Mouse (Mus musculus) forebrain, embryonic 10.5 days (tissue): Measurements from ENCODE around the gene Ptrhd1. TPM values are rescaled to one million over a fixed set of nuclear protein-coding genes. Genes with fewer than 3 reads are reported as not detected.

ENCODE experiments used
- DNase-seq: peaks from one replicate; pipeline ENCODE4 v3.0.0-alpha.2; 2017; ENCODE audit warnings: low spot score; ENCODE audit errors: extremely low spot score
- H3K27ac ChIP-seq: fragments of 300-500 bp; sonication (generic); 2 replicates; pipeline ENCODE4 v1.5.1; 2016; ENCODE audit warnings: mild to moderate bottlenecking
- H3K27me3 ChIP-seq: fragments of 300-500 bp; sonication (generic); 2 replicates; pipeline ENCODE4 v1.6.1; 2016; ENCODE audit warnings: mild to moderate bottlenecking; ENCODE audit not compliant: poor library complexity, severe bottlenecking
- H3K36me3 ChIP-seq: fragments of 300-500 bp; sonication (generic); replicated peaks from 2 replicates; pipeline ENCODE4 v1.6.1; 2016; ENCODE audit warnings: mild to moderate bottlenecking, moderate library complexity
- H3K4me1 ChIP-seq: fragments of 300-500 bp; sonication (generic); 2 replicates; pipeline ENCODE4 v1.6.1; 2016
- H3K4me3 ChIP-seq: fragments of 300-500 bp; sonication (generic); 2 replicates; pipeline ENCODE4 v1.5.1; 2016; ENCODE audit warnings: mild to moderate bottlenecking, moderate library complexity
- H3K9me3 ChIP-seq: fragments of 300-500 bp; sonication (generic); 2 replicates; pipeline ENCODE4 v1.6.1; 2016; ENCODE audit warnings: mild to moderate bottlenecking, moderate library complexity
- WGBS: fragments of 180-500 bp; shearing (Covaris S2); methylation state at CpG from one replicate; pipeline ENCODE4 v1.1.7; 2016; 5-methylcytosine and 5-hydroxymethylcytosine counted together
- polyA plus RNA-seq: library from polyadenylated mRNA; unstranded; fragments of >200 nt; fragmentation: Nextera tagmentation; extraction: Ambion mirVana; gene quantifications from 2 replicates; pipeline ENCODE4 v1.2.1, GENCODE M21; 2016

Gene Ptrhd1
- 6.5 and 6.6 TPM in 2 replicates for polyA plus RNA-seq

DNA sequence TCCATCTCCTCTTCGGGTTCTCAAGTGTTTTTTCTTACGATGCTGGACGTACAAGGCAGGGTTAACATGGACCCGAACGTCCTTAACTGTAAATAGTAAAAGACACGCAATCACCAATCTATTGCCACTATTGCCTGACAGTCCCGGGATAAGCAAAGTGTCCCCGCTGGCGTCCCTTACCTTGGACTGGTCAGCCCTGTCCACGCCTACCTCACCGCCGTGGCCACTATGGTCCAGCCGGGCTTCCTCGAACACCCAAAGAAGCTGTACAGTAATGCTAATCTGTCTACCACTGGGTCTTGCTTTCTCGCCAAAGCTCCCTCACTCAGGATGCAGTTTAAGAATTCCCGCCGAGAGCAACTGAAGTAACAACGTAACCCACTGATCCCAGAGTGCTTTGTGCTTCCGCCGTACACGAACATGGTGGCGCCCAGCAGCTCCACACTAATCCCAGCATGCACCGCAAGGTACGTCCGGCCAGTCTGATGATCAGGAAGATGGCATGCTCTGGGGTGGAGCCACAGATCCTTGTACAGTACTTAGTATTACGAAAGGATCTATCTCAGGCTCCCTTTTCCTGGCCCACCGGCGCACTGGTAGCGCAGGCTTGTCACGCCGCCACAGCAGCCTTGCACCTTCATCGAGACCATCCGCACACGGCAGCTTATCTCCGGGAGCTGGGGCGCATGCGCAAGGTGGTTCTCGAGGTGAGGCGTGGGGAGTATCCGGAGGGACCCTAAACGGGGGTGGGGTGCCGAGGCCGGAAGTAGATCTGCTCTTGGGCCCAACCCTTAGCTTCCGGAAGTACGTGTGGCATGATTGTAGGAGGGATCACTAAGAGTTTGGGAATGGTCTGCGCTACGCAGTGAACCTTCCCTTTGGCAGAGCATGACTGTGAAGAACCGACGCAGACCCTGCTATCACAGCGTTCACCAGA, at the start of gene Ptrhd1, which contains the start of gene Cenpo:
TSS of gene Ptrhd1 (plus strand) at position 456 of the 937 bp plus-strand sequence.
TSS of gene Cenpo (minus strand) at position 723 of the 937 bp plus-strand sequence.
- peak within 1 kb of the TSS; percentile 97 for H3K27ac ChIP-seq
- H3K36me3 ChIP-seq, result peaks cover 41% of the 10 kb centered on the region
- DNase-seq, result peak; percentile 97
- peak within 1 kb of the TSS; percentile 77 for H3K4me3 ChIP-seq
- H3K4me1 ChIP-seq, result peaks cover 19% of the 10 kb centered on the region
- H3K9me3 ChIP-seq, result no peaks in the 10 kb centered on the region
- no peaks in the 10 kb centered on the region for H3K27me3 ChIP-seq
- under 1% methylated on average over 50 of the region's 50 CpGs for WGBS

DNA sequence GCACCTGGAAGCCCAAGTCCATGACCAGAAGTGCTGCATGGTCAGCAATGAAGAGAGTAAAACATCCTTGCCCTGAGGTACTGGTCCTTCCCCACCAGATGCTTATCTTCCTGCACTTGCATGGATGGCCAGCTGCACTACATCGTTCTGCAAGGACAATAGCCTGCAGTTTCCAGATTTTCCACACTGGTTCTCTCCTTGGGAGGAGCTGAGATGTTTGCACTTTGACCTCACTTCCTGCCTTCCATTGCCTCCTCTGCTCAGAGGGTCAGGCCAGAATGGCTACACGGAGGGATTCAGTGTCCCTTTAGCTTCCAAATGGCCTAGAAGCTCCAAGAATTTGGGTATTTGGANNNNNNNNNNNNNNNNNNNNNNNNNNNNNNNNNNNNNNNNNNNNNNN, 49.2 kb upstream of the Ptrhd1 start:
- Histone ChIP-seq H3K36me3 (no peaks in the 10 kb centered on the region), H3K9me3 (no peaks in the 10 kb centered on the region), H3K4me3 (no peak overlapping the region), H3K27ac (no peak overlapping the region), H3K27me3 (no peaks in the 10 kb centered on the region), H3K4me1 (peaks cover 24% of the 10 kb centered on the region)
- no peak for DNase-seq
- WGBS, result 68% methylated on average over 2 of the region's 2 CpGs

DNA sequence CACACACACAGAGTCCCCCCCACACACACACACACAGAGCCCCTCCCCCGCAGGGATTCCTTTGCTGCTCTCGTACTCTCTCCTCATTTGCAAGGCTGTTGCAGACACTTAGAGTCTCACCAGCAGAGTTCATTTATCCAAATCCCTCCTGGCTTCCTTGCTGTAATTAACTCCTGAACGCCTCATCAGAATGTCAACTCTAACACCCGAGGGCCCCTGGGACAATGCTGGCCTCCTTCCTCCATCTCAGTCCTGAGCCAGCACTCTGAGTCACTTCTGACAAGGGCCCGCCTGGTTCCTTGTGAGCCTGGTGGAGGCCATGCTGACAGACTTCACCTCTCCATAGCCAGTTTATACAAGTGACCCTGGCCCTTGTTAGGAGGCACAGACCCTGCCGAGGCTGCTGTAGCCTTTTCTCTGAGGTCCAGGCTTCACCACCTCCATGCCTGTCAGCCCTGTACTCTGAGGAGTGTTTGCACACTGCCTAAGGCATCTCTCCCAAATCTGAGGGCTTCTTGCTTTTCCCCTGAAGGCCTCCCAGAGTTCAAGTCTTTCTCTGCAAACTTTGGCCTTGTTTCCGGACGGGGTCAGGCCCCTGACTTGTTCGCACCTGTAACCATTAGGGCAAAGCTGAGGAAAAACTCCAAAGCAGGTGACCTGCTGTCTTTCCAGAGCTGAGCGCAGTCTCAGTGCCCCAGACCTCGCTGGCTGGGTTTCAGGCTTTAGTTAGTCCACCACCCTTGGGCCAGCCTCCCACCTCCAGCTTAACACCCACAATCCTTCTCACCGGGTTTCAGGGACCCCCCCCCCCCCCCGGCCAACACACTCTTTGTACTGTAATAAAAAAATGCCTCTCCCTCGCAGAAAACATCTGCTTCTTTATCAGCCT, 45.4 kb upstream of the Ptrhd1 start:
- Histone ChIP-seq H3K27ac (peak overlapping the region; percentile 81), H3K36me3 (no peaks in the 10 kb centered on the region), H3K4me1 (peaks cover 41% of the 10 kb centered on the region), H3K4me3 (no peak overlapping the region), H3K27me3 (no peaks in the 10 kb centered on the region), H3K9me3 (no peaks in the 10 kb centered on the region)
- peak; percentile 58 for DNase-seq
- 31% methylated on average over 14 of the region's 14 CpGs for WGBS

DNA sequence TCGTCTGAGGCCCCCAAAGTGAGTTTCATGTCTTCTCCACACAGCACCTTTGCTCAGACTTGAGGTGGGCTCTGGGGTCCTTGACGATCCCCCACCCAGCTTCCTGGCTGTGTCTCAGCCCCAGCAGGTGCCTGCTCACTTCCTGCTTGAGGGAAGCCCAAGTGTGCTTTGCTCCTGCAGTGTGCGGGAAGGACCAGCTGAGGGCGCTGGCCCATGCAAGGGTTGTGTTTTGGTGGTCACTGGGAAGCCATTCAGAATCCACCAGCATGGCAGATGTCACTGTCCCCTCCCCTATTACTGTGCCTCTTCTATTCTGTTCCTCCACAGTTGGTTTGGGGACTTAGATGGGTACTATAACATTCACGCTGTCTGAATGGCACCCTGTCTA, 44.8 kb upstream of the Ptrhd1 start:
- Histone ChIP-seq H3K27ac (peak overlapping the region; percentile 81), H3K27me3 (no peaks in the 10 kb centered on the region), H3K9me3 (no peaks in the 10 kb centered on the region), H3K36me3 (no peaks in the 10 kb centered on the region), H3K4me1 (peaks cover 41% of the 10 kb centered on the region), H3K4me3 (no peak overlapping the region)
- DNase-seq, result peak; percentile 39
- 38% methylated on average over 5 of the region's 5 CpGs for WGBS

DNA sequence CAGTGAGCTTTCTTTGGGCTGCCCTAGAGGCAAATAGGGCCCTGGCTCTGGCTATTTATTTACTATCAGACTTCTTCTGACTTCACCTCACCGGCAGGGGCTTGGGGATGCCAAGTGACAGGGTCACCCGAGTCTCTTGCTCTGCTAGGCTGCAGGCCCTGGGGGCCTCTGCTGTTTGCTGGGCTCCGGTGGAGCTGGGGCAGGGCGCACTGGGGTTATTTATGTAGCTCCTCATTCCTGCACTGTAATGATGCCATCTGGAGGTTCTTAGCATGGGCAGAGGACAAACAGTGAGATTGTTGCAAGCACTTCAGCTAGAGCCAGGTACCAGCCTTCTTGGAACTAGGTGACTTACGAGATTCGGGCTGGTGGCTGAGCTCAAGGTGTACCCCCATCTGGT, 41.3 kb upstream of the Ptrhd1 start:
- Histone ChIP-seq H3K9me3 (no peaks in the 10 kb centered on the region), H3K4me1 (peaks cover 41% of the 10 kb centered on the region), H3K27me3 (no peaks in the 10 kb centered on the region), H3K4me3 (no peak overlapping the region), H3K36me3 (peaks cover 5% of the 10 kb centered on the region; the same call in 1 of the 2 replicates), H3K27ac (peak overlapping the region; percentile 72)
- WGBS, result 82% methylated on average over 6 of the region's 6 CpGs
- no peak for DNase-seq

DNA sequence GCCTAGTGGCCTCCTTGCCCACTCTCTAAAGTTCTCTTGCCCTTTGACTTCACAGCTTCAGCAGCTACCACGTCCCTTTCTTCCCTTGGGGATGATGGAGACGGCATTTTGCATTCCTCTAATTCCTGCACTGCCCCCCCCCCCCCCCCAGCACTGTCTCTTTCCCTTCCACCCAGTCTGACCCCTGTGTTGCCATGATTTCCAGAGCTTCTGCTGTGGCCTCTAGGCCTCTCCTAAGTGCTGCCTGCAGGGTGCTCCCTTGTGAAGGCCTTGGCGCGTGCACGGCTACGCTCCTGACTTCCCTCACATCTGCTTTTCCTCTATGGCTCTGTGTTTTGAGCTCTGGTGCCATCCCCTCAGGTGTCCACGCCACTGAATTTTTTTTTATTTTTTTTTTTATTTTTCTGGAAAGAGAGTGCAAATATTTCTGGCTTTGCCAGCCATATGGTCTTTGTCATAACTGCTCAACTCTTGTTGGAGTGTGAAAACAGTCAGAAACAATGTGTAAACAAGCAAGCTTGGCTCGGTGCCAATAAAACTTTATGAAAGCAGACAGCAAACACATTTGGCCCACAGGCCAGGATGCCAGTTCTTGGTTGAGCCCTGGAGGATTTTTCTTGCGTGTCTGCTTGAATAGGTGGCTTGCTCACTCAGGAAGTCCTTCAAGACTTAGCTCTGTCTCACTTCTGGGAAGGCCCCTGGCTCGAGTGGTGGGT, 40.6 kb upstream of the Ptrhd1 start:
- no peak overlapping the region for H3K4me3 ChIP-seq
- DNase-seq, result no peak
- peaks cover 35% of the 10 kb centered on the region for H3K4me1 ChIP-seq
- no peaks in the 10 kb centered on the region for H3K27me3 ChIP-seq
- H3K27ac ChIP-seq, result peak overlapping the region; percentile 72
- H3K36me3 ChIP-seq, result peaks cover 8% of the 10 kb centered on the region
- WGBS, result 69% methylated on average over 10 of the region's 10 CpGs
- H3K9me3 ChIP-seq, result no peaks in the 10 kb centered on the region

DNA sequence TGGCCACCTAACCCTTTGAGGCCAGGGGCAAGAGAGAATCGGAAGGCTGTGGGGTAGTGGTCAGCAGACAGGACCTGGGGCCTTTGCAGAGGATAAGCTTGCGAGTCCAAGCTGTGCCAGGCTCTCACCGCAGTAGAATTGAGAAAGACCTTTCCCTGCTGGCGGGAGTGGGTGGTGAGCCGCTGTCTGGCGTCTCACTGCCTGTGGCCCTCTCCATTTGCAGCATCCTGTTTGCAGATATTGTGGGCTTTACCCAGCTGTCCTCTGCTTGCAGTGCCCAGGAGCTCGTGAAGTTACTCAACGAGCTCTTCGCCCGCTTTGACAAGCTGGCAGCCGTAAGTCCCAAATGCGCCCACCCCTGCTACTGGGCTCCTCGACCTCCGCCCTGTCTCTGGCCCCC, 39.2 kb upstream of the Ptrhd1 start:
- DNase-seq, result no peak
- Histone ChIP-seq H3K27ac (no peak overlapping the region), H3K4me3 (no peak overlapping the region), H3K36me3 (peaks cover 10% of the 10 kb centered on the region), H3K9me3 (no peaks in the 10 kb centered on the region), H3K27me3 (no peaks in the 10 kb centered on the region), H3K4me1 (peaks cover 20% of the 10 kb centered on the region)
- 94% methylated on average over 14 of the region's 14 CpGs for WGBS

DNA sequence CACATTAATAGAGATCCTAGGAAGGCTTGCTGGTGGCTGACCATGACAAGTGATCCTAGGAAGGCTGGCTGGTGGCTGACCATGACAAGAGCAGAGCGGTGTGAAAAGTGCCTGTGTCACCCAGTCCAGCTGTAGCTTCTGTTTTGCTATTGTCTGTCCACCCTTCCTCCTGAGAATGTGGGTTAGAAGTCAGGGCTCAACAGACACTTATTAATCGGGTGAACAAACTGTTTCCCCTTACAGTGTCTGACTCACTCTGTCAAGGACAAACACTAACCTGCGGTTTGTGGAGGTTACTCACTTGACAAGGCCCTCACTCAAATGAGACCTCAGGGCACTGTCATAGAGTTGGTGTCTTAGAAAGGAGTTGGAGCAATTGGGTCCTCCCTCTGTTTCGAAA, 35.1 kb upstream of the Ptrhd1 start:
- 93% methylated on average over 4 of the region's 4 CpGs for WGBS
- H3K4me3 ChIP-seq, result no peak overlapping the region
- no peaks in the 10 kb centered on the region for H3K9me3 ChIP-seq
- no peaks in the 10 kb centered on the region for H3K27me3 ChIP-seq
- H3K4me1 ChIP-seq, result peaks cover 7% of the 10 kb centered on the region; the same call in 1 of the 2 replicates
- peaks cover 30% of the 10 kb centered on the region for H3K36me3 ChIP-seq
- no peak for DNase-seq
- H3K27ac ChIP-seq, result no peak overlapping the region

DNA sequence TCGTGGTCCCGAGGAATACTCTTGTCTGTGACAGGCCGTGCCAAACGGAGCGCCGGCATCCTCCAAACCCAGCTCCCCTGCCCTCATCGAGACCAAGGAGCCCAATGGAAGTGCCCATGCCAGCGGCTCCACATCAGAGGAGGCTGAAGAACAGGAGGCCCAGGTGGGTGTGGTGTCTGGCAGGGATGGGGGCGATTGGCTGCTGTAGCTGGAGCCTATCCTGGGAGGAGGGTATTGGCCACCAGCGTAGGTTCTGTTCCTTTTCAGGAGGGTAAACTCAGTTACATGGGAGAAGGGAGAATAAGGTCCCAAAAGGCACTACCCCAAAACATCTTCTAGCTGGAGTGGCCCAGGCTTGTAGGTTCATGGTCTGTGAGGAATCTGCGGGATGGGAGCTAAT, 34.6 kb upstream of the Ptrhd1 start:
- DNase-seq, result no peak
- no peak overlapping the region for H3K4me3 ChIP-seq
- H3K4me1 ChIP-seq, result peaks cover 7% of the 10 kb centered on the region; the same call in 1 of the 2 replicates
- no peaks in the 10 kb centered on the region for H3K9me3 ChIP-seq
- no peaks in the 10 kb centered on the region for H3K27me3 ChIP-seq
- WGBS, result 95% methylated on average over 11 of the region's 11 CpGs
- H3K36me3 ChIP-seq, result peaks cover 34% of the 10 kb centered on the region
- no peak overlapping the region for H3K27ac ChIP-seq

DNA sequence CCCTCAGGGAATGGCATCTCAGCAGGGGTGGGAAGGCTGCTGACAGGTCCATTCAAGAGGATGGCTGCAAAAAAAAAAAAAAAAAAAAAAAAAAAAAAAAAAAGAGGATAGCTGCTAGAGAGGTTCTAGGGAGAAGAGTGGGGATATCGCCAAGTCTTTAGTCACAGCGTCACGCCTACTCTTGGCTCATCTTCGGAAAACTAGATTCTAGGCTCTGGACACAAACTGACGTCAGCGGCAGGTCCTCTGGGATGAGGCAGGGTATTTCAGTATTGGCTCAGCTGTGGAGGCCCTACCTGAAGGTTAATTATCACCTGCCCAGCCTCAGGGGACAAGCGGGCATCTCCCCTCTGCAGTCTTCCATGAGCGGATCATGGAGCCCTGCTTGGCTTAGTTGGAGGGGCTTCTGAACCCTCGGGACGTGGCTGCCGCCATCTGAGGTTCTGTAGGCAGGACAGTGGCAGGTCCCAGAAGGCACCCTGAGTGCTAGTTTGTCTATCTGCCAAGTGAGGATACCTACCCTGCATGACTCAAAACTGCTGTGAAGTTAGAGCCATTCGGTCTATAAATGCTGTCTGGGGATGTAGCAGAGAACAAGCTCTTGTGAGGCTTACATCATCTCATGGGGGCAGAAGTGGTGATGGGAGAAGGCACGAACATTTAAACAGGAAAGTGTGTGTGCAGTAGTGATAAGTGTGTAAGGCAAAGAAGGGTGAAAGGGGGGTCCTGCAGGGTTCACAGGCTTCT, 32.2 kb upstream of the Ptrhd1 start:
- H3K27me3 ChIP-seq, result no peaks in the 10 kb centered on the region
- H3K4me3 ChIP-seq, result no peak overlapping the region
- peaks cover 52% of the 10 kb centered on the region for H3K36me3 ChIP-seq
- 94% methylated on average over 13 of the region's 13 CpGs for WGBS
- no peak for DNase-seq
- peaks cover 7% of the 10 kb centered on the region; the same call in 1 of the 2 replicates for H3K4me1 ChIP-seq
- no peaks in the 10 kb centered on the region for H3K9me3 ChIP-seq
- no peak overlapping the region for H3K27ac ChIP-seq

DNA sequence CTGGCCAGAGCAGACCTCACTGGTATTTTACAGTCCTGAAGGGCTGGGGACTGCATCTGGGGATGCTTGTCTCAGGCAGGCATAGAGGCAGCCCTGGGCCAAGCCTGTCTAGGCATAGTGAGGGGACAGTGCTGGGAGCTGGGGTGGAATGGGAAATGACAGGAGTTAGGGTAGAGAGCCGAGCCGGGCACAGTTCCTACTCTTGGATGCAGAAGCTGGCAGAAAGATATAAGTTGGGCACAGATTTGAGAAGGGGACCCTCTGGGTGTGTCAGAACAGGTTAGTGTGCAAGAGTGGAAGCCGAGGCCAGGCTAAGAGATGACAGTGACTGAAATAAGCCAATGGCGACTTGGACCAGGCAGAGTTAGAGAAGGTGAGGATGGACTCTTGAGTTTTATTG, 31.6 kb upstream of the Ptrhd1 start:
- Histone ChIP-seq H3K4me1 (peaks cover 7% of the 10 kb centered on the region; the same call in 1 of the 2 replicates), H3K4me3 (no peak overlapping the region), H3K9me3 (no peaks in the 10 kb centered on the region), H3K27ac (no peak overlapping the region), H3K27me3 (no peaks in the 10 kb centered on the region), H3K36me3 (peaks cover 54% of the 10 kb centered on the region)
- DNase-seq, result no peak
- WGBS, result 85% methylated on average over 4 of the region's 4 CpGs
